Mouse (Mus musculus) G1E (cell line): Measurements from ENCODE around the gene Zbtb21. TPM values are rescaled to one million over a fixed set of nuclear protein-coding genes. Genes with fewer than 3 reads are reported as not detected.

Experiments used
- ATAC-seq: 2 replicates; pipeline ENCODE4 v1.8.0; 2016; ENCODE audit warnings: mild to moderate bottlenecking; ENCODE audit not compliant: insufficient number of reproducible peaks, poor library complexity, low FRiP score, severe bottlenecking; ENCODE audit errors: extremely low read depth
- DNase-seq: peaks from one replicate; pipeline ENCODE4 v3.0.0; 2012; ENCODE audit warnings: low spot score
- H3K27me3 ChIP-seq: 2 replicates; pipeline ENCODE4 v1.6.1; 2012; ENCODE audit warnings: mild to moderate bottlenecking, low read length, inconsistent platforms; ENCODE audit not compliant: insufficient read depth
- H3K36me3 ChIP-seq: replicated peaks from 2 replicates; pipeline ENCODE3; 2012; ENCODE audit warnings: mild to moderate bottlenecking, inconsistent platforms
- H3K4me1 ChIP-seq: 2 replicates; pipeline ENCODE4 v1.6.1; 2012; ENCODE audit warnings: low read depth, low read length, inconsistent platforms, mixed read lengths; ENCODE audit not compliant: insufficient read depth
- H3K4me3 ChIP-seq: 2 replicates; pipeline ENCODE4 v1.5.1; 2012; ENCODE audit warnings: low read depth, mild to moderate bottlenecking, inconsistent platforms, low read length, moderate library complexity, mixed read lengths
- H3K9me3 ChIP-seq: replicated peaks from 2 replicates; pipeline ENCODE4 v1.6.1; 2012; ENCODE audit warnings: inconsistent platforms
- CTCF ChIP-seq: IDR thresholded peaks from 2 replicates; pipeline ENCODE4 v1.5.1; 2012; ENCODE audit warnings: low read depth, low read length, inconsistent platforms, mixed read lengths
- GATA1 ChIP-seq: IDR thresholded peaks from 2 replicates; pipeline ENCODE4 v1.6.1; 2012; ENCODE audit warnings: borderline replicate concordance, low read length, inconsistent platforms, mixed read lengths
- GATA2 ChIP-seq: IDR thresholded peaks from 2 replicates; pipeline ENCODE4 v1.6.1; 2012; ENCODE audit warnings: low read depth, low read length, inconsistent platforms, borderline replicate concordance
- POLR2AphosphoS5 ChIP-seq: IDR thresholded peaks from 2 replicates; pipeline ENCODE4 v1.6.1; 2012; ENCODE audit warnings: low read depth, low read length, inconsistent platforms; ENCODE audit not compliant: insufficient replicate concordance
- TAL1 ChIP-seq: conservative IDR thresholded peaks from 2 replicates; pipeline ENCODE4 v1.6.1; 2012; ENCODE audit warnings: low read depth, low read length, inconsistent platforms, mixed read lengths
- polyA plus RNA-seq: library from polyadenylated mRNA; stranded (reverse); fragments of >175 nt; gene quantifications from 2 replicates; pipeline ENCODE4 v1.2.3, GENCODE M21; 2012
- total RNA-seq, 2 experiments: library from RNA; stranded (forward) in 1 of 2; stranded (reverse) in 1 of 2; fragments of 200-1000 nt in 1 of 2; fragments of >200 nt in 1 of 2; fragmentation: Nextera tagmentation in 1 of 2; gene quantifications; 2 replicates each; pipeline ENCODE4 v1.2.3; 2014 to 2017

Gene Zbtb21
- total and polyA plus RNA-seq, 3 experiments = 12.0 to 18.7 (median 14.9) TPM

DNA sequence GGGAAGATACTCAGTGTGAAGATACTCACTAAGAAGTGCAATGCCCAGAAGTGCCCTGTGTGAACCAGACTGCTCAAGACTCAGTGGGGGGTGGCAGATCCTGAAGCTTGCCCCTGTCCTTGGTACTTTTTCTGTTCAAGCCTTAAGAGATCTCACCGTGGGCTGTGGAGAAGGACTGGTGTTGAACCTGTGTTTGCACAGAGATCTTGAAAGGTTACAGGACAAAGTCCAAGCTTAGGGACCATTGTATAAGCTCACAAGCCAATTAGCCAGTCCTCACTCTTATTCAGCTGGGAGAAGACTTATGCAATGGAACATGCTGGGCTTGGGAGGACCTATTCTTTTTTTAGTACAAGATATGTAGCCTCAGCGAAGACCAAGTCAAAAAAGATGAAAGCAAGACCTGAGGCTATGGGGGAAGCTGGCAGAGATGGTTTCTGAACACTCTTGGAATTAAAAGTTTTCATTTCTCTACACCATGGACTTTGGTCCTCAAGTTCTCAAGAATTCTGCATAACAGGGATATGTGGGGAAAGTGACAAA is 56.9 kb downstream of the Zbtb21 start:
- TF ChIP-seq GATA1 (no peak), GATA2 (no peak), POLR2AphosphoS5 (no peak), TAL1 (no peak), CTCF (no peak)

DNA sequence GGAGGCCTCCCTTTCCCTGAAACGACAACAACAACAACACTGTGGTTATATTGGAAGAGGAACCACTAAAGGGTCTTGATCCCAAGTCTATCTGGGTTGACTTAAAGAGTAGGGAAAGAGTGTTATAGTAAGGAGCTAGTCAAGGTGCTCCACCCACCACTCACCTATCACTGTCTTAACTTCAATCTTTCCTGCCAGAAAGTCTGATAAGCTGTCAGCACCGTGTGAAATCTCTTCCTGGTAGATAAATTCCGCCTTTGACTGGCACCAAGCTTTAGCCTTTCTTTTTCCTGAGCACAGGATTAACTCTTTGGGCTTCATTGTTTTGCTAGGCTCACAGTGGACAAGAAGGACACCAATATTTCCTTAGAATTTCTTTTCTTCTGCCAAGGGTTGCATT is 58.4 kb downstream of the Zbtb21 start:
- no peak for ATAC-seq
- Histone ChIP-seq H3K9me3 (no peaks in the 10 kb centered on the region), H3K4me3 (no peak overlapping the region), H3K27me3 (no peaks in the 10 kb centered on the region), H3K4me1 (peaks cover 7% of the 10 kb centered on the region), H3K36me3 (peaks cover 2% of the 10 kb centered on the region)
- DNase-seq = no peak
- TF ChIP-seq CTCF = no peak
- no peak for TF ChIP-seq TAL1
- TF ChIP-seq GATA2 = no peak
- no peak for TF ChIP-seq GATA1
- no peak for TF ChIP-seq POLR2AphosphoS5

More for the DNA sequence above, 56.9 kb downstream of the Zbtb21 start:
- DNase-seq (no peak), ATAC-seq (no peak)
- Histone ChIP-seq H3K27me3 (no peaks in the 10 kb centered on the region), H3K9me3 (no peaks in the 10 kb centered on the region), H3K4me1 (peaks cover 10% of the 10 kb centered on the region), H3K36me3 (peaks cover 8% of the 10 kb centered on the region), H3K4me3 (no peak overlapping the region)

DNA sequence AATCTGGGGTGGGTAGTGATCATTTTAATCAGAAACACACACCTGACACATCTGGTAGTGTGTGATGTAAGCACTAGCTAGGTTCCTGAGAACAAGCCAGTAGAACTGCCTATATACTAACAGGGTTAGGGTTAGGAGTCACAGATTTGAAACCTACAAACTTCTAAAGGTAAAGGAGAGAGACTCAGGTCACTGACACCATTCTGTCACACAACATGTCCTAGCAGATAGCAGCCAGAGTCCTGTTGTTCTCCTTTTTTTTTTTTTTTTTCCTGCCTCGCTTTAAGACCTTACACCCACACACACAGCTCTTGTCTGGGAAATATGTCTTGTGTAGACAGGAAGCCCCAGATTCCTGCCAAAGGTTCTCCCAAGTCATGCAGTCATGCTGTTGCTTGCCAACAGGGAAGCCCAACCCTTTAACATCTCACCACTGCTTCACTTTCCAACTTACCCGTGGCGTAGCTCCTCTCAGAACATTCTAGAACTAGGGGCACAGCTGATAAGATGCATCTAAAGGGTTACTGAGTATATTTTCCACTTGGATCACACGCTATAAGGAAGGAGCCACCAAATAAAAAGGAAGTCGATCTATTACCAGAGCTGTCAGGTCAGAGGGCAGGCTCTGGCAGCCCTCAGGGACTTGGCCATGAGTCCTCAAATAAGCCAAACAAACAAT is 64.9 kb downstream of the Zbtb21 start:
- DNase-seq = no peak
- H3K9me3 ChIP-seq = no peaks in the 10 kb centered on the region
- H3K36me3 ChIP-seq = no peaks in the 10 kb centered on the region
- no peak for TF ChIP-seq GATA1
- TF ChIP-seq TAL1 = no peak
- no peak for TF ChIP-seq GATA2
- no peak for TF ChIP-seq CTCF
- no peak for TF ChIP-seq POLR2AphosphoS5
- no peaks in the 10 kb centered on the region for H3K27me3 ChIP-seq
- no peaks in the 10 kb centered on the region for H3K4me1 ChIP-seq
- ATAC-seq = no peak
- H3K4me3 ChIP-seq = no peak overlapping the region

Other genes starting within 250 kb of the Zbtb21 start
- gene Ripk4, start 198.8 kb downstream of the Zbtb21 start, total RNA-seq (2014; fragmentation: Nextera tagmentation) = not detected in 2 replicates
- gene Ripk4, start 198.8 kb downstream of the Zbtb21 start, total RNA-seq (2017) = 0.05 and 0.06 TPM in 2 replicates
- not detected in 2 replicates for gene Ripk4, start 198.8 kb downstream of the Zbtb21 start, polyA plus RNA-seq
- gene Prdm15, start 110.8 kb downstream of the Zbtb21 start, total RNA-seq (2014; fragmentation: Nextera tagmentation) = 14.3 and 28.3 TPM in 2 replicates
- 10.9 and 11.7 TPM in 2 replicates for gene Prdm15, start 110.8 kb downstream of the Zbtb21 start, total RNA-seq (2017)
- gene Prdm15, start 110.8 kb downstream of the Zbtb21 start, polyA plus RNA-seq = 3.0 and 5.0 TPM in 2 replicates
- gene C2cd2, start within 50 bp of the Zbtb21 start, total RNA-seq (2014; fragmentation: Nextera tagmentation) = 9.8 and 15.1 TPM in 2 replicates
- gene C2cd2, start within 50 bp of the Zbtb21 start, total RNA-seq (2017) = 7.3 and 10.4 TPM in 2 replicates
- gene C2cd2, start within 50 bp of the Zbtb21 start, polyA plus RNA-seq = 19.5 and 19.7 TPM in 2 replicates
- 28.1 and 31.3 TPM in 2 replicates for gene B230307C23Rik, start 34.7 kb upstream of the Zbtb21 start, total RNA-seq (2014; fragmentation: Nextera tagmentation)
- 56.0 and 103 TPM in 2 replicates for gene B230307C23Rik, start 34.7 kb upstream of the Zbtb21 start, total RNA-seq (2017)
- 2.5 and 2.7 TPM in 2 replicates for gene B230307C23Rik, start 34.7 kb upstream of the Zbtb21 start, polyA plus RNA-seq
- gene A630089N07Rik, start 119.8 kb upstream of the Zbtb21 start, total RNA-seq (2014; fragmentation: Nextera tagmentation) = 45.8 and 50.7 TPM in 2 replicates
- 18.2 and 23.0 TPM in 2 replicates for gene A630089N07Rik, start 119.8 kb upstream of the Zbtb21 start, total RNA-seq (2017)
- gene A630089N07Rik, start 119.8 kb upstream of the Zbtb21 start, polyA plus RNA-seq = 0.31 and 0.60 TPM in 2 replicates